Mouse (Mus musculus): ENCODE data around the gene Stradb. TPM values are rescaled to one million over a fixed set of nuclear protein-coding genes. Genes with fewer than 3 reads are reported as not detected.

The Stradb gene
- total RNA-seq (2023): 17.9 to 23.1 TPM (median 18.6 TPM) in 4 replicates

DNA sequence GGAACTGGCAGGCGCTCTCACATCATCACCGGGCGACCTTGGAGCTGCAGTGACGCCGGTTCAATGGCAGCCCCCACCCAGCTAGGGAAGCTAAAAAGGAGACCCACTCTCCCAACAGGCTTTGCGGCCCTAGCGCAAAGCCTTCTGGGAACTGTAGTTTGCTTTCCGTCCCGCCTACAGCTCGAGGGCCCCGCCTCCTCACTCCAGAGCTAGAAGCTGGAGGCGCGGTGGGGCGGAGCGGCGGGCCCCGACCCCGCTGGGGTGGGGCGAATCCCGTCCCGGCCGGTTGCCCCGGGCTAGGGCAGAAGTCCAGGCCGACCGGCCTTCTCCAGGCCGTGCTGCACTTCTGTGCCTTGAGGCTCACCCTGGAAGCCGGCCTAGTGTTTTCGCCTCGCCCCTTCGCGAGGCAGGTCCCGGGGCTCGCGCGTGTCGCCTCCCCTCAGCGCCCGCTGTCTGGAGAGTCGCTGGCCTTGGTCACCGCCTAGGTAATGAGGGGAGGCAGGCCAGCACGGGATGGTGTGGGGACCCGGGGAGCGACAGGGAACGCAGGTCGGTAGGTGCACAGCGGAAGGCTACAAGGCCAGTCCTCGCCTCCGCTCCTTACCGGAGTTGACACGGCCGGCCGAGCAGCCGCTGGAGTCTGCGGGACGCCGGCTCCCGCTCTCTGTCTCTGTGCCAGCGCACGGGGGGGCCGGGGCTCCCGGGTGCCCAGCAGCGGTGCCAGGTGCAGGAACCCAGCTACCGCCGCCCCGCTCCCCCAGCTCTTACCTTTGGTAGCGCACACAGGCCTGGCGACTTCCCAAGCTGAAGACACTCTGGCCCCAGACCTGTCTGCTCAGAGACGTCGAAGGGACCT is at the start of gene Stradb, which contains the start of gene Trak2:
Stradb (plus strand) TSS at position 157 of the 856 bp plus-strand sequence.
Trak2 (minus strand) TSS at position 65 of the 856 bp plus-strand sequence.

Other genes with a start within 250 kb of the Stradb start
- 72.5 to 83.9 TPM (median 79.0 TPM) in 4 replicates for gene Casp8, start 178.1 kb upstream of the Stradb start, total RNA-seq (2023)
- 81.5 to 95.8 TPM (median 87.0 TPM) in 4 replicates for gene Trak2, start 92 bp upstream of the Stradb start, total RNA-seq (2023)
- not detected in 4 replicates for gene C2cd6, start 121.4 kb downstream of the Stradb start, total RNA-seq (2023)
- 1.6 to 3.3 TPM (median 1.9 TPM) in 4 replicates for gene Tmem237, start 146.9 kb downstream of the Stradb start, total RNA-seq (2023)
- gene Mpp4, start 189.9 kb downstream of the Stradb start, total RNA-seq (2023): 0.63 to 1.2 TPM (median 1.1 TPM) in 4 replicates

Data from B cell, adult 62 days (primary cell).